Mouse (Mus musculus) kidney, postnatal 10 days (tissue): Measurements from ENCODE around the gene Gm20683.
"Not testable (repeated sequence)": the region's sequence is repeated elsewhere in the genome, so short reads cannot be mapped to it uniquely, and the experiment has no call there.

Experiments used
- DNase-seq: peaks from one replicate; pipeline ENCODE4 v3.0.0; 2021; ENCODE audit warnings: mixed read lengths

The Gm20683 gene

GRCm38 (mm10) chr17:25873405-25874147 lies 32.0 kb upstream of the Gm20683 start:
- DNase-seq = no peak

GRCm38 (mm10) chr17:25872676-25873075 lies 31.1 kb upstream of the Gm20683 start:
- DNase-seq = no peak

- not testable (repeated sequence) for DNase-seq
Measured at GRCm38 (mm10) chr17:25871566-25871965, 30.0 kb upstream of the Gm20683 start.

- no peak for DNase-seq
Measured at GRCm38 (mm10) chr17:25869954-25870353, 28.4 kb upstream of the Gm20683 start.

- DNase-seq = no peak
Measured at GRCm38 (mm10) chr17:25869498-25869897, 27.9 kb upstream of the Gm20683 start.

- DNase-seq = peak; percentile 89
Measured at GRCm38 (mm10) chr17:25868601-25869191, 27.1 kb upstream of the Gm20683 start, which contains the start of gene Mcrip2. TSS of gene Mcrip2 (minus strand) at chr17:25868764.

GRCm38 (mm10) chr17:25867836-25868600 lies 26.5 kb upstream of the Gm20683 start:
- DNase-seq = peak; percentile 78

GRCm38 (mm10) chr17:25867509-25867835 lies 25.9 kb upstream of the Gm20683 start:
- DNase-seq = no peak

- no peak for DNase-seq
Measured at GRCm38 (mm10) chr17:25866172-25866571, 24.6 kb upstream of the Gm20683 start.

- DNase-seq = no peak
Measured at GRCm38 (mm10) chr17:25865288-25865687, 23.7 kb upstream of the Gm20683 start.

GRCm38 (mm10) chr17:25864311-25864710 lies 22.7 kb upstream of the Gm20683 start:
- DNase-seq = no peak

- DNase-seq = no peak
Measured at GRCm38 (mm10) chr17:25863681-25864080, 22.1 kb upstream of the Gm20683 start.

- DNase-seq = no peak
Measured at GRCm38 (mm10) chr17:25861704-25862612, 20.4 kb upstream of the Gm20683 start.

GRCm38 (mm10) chr17:25860832-25861703 lies 19.5 kb upstream of the Gm20683 start, which contains the start of gene Wdr90:
TSS of gene Wdr90 (minus strand) at chr17:25861501.
- DNase-seq = peak; percentile 96

GRCm38 (mm10) chr17:25860229-25860628 lies 18.7 kb upstream of the Gm20683 start:
- no peak for DNase-seq

- DNase-seq = peak; percentile 97
Measured at GRCm38 (mm10) chr17:25844396-25844901, 2.9 kb upstream of the Gm20683 start, which contains the start of gene Rhot2. TSS of gene Rhot2 (minus strand) at chr17:25844851.

GRCm38 (mm10) chr17:25843636-25844395 lies 2.3 kb upstream of the Gm20683 start:
- DNase-seq = peak; percentile 21

GRCm38 (mm10) chr17:25843122-25843521 lies 1.6 kb upstream of the Gm20683 start:
- DNase-seq = no peak

- DNase-seq = no peak
Measured at GRCm38 (mm10) chr17:25842509-25842908, 946 bp upstream of the Gm20683 start.

- DNase-seq = no peak
Measured at GRCm38 (mm10) chr17:25840519-25840918, 1.0 kb downstream of the Gm20683 start.
